Comparison of ENCODE assay signal across 23 mouse cellular contexts in genomic region chr14:41082408-41082807, GRCm38 (mm10). TPM values are rescaled to one million over a fixed set of nuclear protein-coding genes. Genes with fewer than 3 reads are reported as not detected.
A peak's percentile ranks its signal among the peaks of the same experiment; 100 is the strongest.
DNase-seq lines count a peak whose midpoint lies in the region; TF ChIP-seq lines count a peak whose summit lies in the region.
"Had no signal": no experiment of that assay in that cellular context is flagged by ENCODE, and none has a peak within 500 bp of the region (broad histone marks: within the 10 kb centered on the region; RNA-seq: fewer than 3 reads in every experiment).

No protein-coding gene starts in this region.

- peaks cover 0 to 10% of the 10 kb centered on the region in 2 experiments; a peak in 2 of 4 replicates for H3K4me1 ChIP-seq in CH12.LX (ENCODE audit: control insufficient read depth in 1 of 2, insufficient read depth in 2 of 2)

- no peak for TF ChIP-seq RAD21 in CH12.LX (IDR thresholded peaks at IDR 0.05; ENCODE audit: low read depth, low read length)

- peak; percentile 56; the same call in 1 of the 2 replicates for TF ChIP-seq EP300 in CH12.LX (IDR thresholded peaks at IDR 0.05; ENCODE audit: low read length)

- no peak for TF ChIP-seq POLR2A in CH12.LX (IDR thresholded peaks at IDR 0.05; ENCODE audit: low read depth, low read length)

- no peak overlapping the region for H3K9ac ChIP-seq in CH12.LX (ENCODE audit: insufficient read depth, low read depth)

- peaks cover 9% of the 10 kb centered on the region for H3K27me3 ChIP-seq in CH12.LX (replicated peaks)

- in situ Hi-C loops in CH12.LX (cut with MboI; ENCODE audit: low pct_ligation_motif_present, low pct_unique_long_range_greater_than_20kb, low sequenced_read_pairs), result no loop called here

- H3K4me2 ChIP-seq in CH12.LX (ENCODE audit: insufficient read depth, low read depth, poor library complexity, severe bottlenecking), result no peak overlapping the region

- no peaks in the 10 kb centered on the region for H3K9me3 ChIP-seq in CH12.LX (replicated peaks; ENCODE audit: low read length)
- H3K9me3 ChIP-seq: G1E had no signal

- H3K79me2 ChIP-seq in CH12.LX (replicated peaks; ENCODE audit: control insufficient read depth, extremely low read depth, insufficient read depth, poor library complexity, severe bottlenecking), result no peaks in the 10 kb centered on the region

- dilution Hi-C loops in CH12.LX (cut with MboI; ENCODE audit: extremely low pct_ligation_motif_present, extremely low pct_unique_long_range_greater_than_20kb, low sequenced_read_pairs), result no loop called here

- peak; percentile 59 for DNase-seq in CH12.LX (ENCODE audit: extremely low read depth)
- no peak for DNase-seq in heart, postnatal 14 days
- DNase-seq: adrenal gland, adult 2 months; adrenal gland, adult 8-10 months; adrenal gland, postnatal 10 days; adrenal gland, postnatal 14 days; adrenal gland, postnatal 25 days; adrenal gland, postnatal 36 days; B cell, adult 2 months; cerebellum, adult 11 months; cerebellum, adult 11-12 months; cerebellum, adult 18-20 months; cerebellum, adult 2 months; cerebellum, adult 8-10 months had no signal

- no peak overlapping the region for H3K4me3 ChIP-seq in CH12.LX (replicated peaks in 1 of 3; ENCODE audit: low read depth in 2 of 3, low read length in 2 of 3, poor library complexity in 1 of 3)

- intact Hi-C loops in heart, postnatal 14 days (cut with DNase I), result no loop called here

- H3K36me3 ChIP-seq in CH12.LX (replicated peaks in 1 of 2; ENCODE audit: control insufficient read depth in 1 of 2, insufficient read depth in 1 of 2, low read length in 1 of 2), result no peaks in the 10 kb centered on the region
- H3K36me3 ChIP-seq: G1E had no signal

- no peak for TF ChIP-seq CTCF in CH12.LX (conservative IDR thresholded peaks at IDR 0.05 in 1 of 2, IDR thresholded peaks at IDR 0.05 in 1 of 2; ENCODE audit: low read depth in 2 of 2, low read length in 2 of 2)

- H3K27ac ChIP-seq in CH12.LX (ENCODE audit: insufficient read depth, low read depth), result no peak overlapping the region

TF ChIP-seq in CH12.LX, 34 proteins besides CTCF, POLR2A, EP300 and RAD21:
- TF ChIP-seq BHLHE40 (IDR thresholded peaks at IDR 0.05; ENCODE audit: low read depth, low read length) (peak; percentile 90), GABPA (IDR thresholded peaks at IDR 0.05; ENCODE audit: insufficient replicate concordance, low read depth, low read length) (no peak), ETS1 (conservative IDR thresholded peaks at IDR 0.05; ENCODE audit: low read depth, low read length) (peak; percentile 55)

RNA-seq across cellular contexts. Expression of gene Dydc1, which starts 9.7 kb away (rescaled TPM):
- not detected in 2 replicates for total RNA-seq in CH12.LX (2012; rRNA removed)
- not detected in 2 replicates for total RNA-seq in CH12.LX (2014; rRNA removed)
- not detected in 2 replicates for polyA plus RNA-seq in CH12.LX (2012; ENCODE audit: insufficient read length, low read depth)
- total RNA-seq in heart, postnatal 14 days (2021), result not detected
- total RNA-seq: adrenal gland, adult 18-20 months; adrenal gland, adult 2 months; adrenal gland, postnatal 10 days; adrenal gland, postnatal 14 days; adrenal gland, postnatal 25 days; ES-E14; G1E; MEL had no signal
- polyA plus RNA-seq: activated CD4-positive, CD25-positive, alpha-beta regulatory T cell, adult 4 months; adrenal gland, adult 2 months; C2C12; CD4-positive, CD25-positive, alpha-beta regulatory T cell, adult 4 months; cerebellum, adult 2 months; G1E; Patski had no signal

RNA-seq across cellular contexts. Expression of gene Dydc2, which starts 13.4 kb away (rescaled TPM):
- total RNA-seq in CH12.LX (2012; rRNA removed), result not detected in 2 replicates
- total RNA-seq in CH12.LX (2014; rRNA removed), result 0.32 TPM in 1 of 2 replicates, not detected in the other
- polyA plus RNA-seq in CH12.LX (2012; ENCODE audit: insufficient read length, low read depth), result 0.67 TPM in 1 of 2 replicates, not detected in the other
- not detected for total RNA-seq in heart, postnatal 14 days (2021)
- total RNA-seq: adrenal gland, postnatal 10 days; ES-E14; G1E; MEL had no signal
- polyA plus RNA-seq: activated CD4-positive, CD25-positive, alpha-beta regulatory T cell, adult 4 months; adrenal gland, adult 2 months; CD4-positive, CD25-positive, alpha-beta regulatory T cell, adult 4 months; G1E had no signal

RNA-seq across cellular contexts. Expression of gene Mat1a, which starts 22.4 kb away (rescaled TPM):
- total RNA-seq in CH12.LX (2012; rRNA removed), result not detected in 2 replicates
- not detected in 2 replicates for total RNA-seq in CH12.LX (2014; rRNA removed)
- polyA plus RNA-seq in CH12.LX (2012; ENCODE audit: insufficient read length, low read depth), result not detected in 2 replicates
- under 1 TPM in 1 of 2 experiments, not detected in 1; 0.15 TPM for total RNA-seq in heart, postnatal 14 days (2021)
- total RNA-seq: adrenal gland, postnatal 25 days; MEL had no signal
- polyA plus RNA-seq: activated CD4-positive, CD25-positive, alpha-beta regulatory T cell, adult 4 months; C2C12; CD4-positive, CD25-positive, alpha-beta regulatory T cell, adult 4 months; cerebellum, adult 2 months; G1E; Patski had no signal

RNA-seq across cellular contexts. Expression of gene Sftpa1, which starts 49.2 kb away (rescaled TPM):
- not detected in 2 replicates for total RNA-seq in CH12.LX (2012; rRNA removed)
- total RNA-seq in CH12.LX (2014; rRNA removed), result not detected in 2 replicates
- polyA plus RNA-seq in CH12.LX (2012; ENCODE audit: insufficient read length, low read depth), result not detected in 2 replicates
- 1 to 10 TPM in 1 of 2 experiments, not detected in 1; 3.4 TPM for total RNA-seq in heart, postnatal 14 days (2021)
- total RNA-seq: ES-E14, MEL had no signal
- polyA plus RNA-seq: activated CD4-positive, CD25-positive, alpha-beta regulatory T cell, adult 4 months; adrenal gland, adult 2 months; brain, embryonic 14.5 days; C2C12; CD4-positive, CD25-positive, alpha-beta regulatory T cell, adult 4 months; cerebellum, adult 2 months; G1E; Patski had no signal
